Mouse (Mus musculus) hindbrain, embryonic 11.5 days (tissue): Measurements from ENCODE around the gene Dennd6b. TPM values are rescaled to one million over a fixed set of nuclear protein-coding genes. Genes with fewer than 3 reads are reported as not detected.
A peak's percentile ranks its signal among the peaks of the same experiment; 100 is the strongest.

ENCODE experiments used
- ATAC-seq: fragments of 200-750 bp; cut with Nextera tagmentation; 2 replicates; pipeline ENCODE4 v1.8.0; 2017; ENCODE audit warnings: mild to moderate bottlenecking, moderate TSS enrichment, moderate library complexity; ENCODE audit not compliant: low FRiP score
- DNase-seq: peaks from one replicate; pipeline ENCODE4 v3.0.0-alpha.2; 2015; ENCODE audit warnings: low spot score
- H3K27ac ChIP-seq: fragments of 300-500 bp; sonication (generic); 2 replicates; pipeline ENCODE4 v1.5.1; 2014; ENCODE audit warnings: mild to moderate bottlenecking, low read depth, low read length
- H3K27me3 ChIP-seq: fragments of 300-500 bp; sonication (generic); 2 replicates; pipeline ENCODE4 v1.6.1; 2014; ENCODE audit warnings: mild to moderate bottlenecking, low read length, moderate library complexity, mixed read lengths; ENCODE audit not compliant: control insufficient read depth, insufficient read depth
- H3K36me3 ChIP-seq: fragments of 300-500 bp; sonication (generic); 2 replicates; pipeline ENCODE4 v1.6.1; 2014; ENCODE audit warnings: mild to moderate bottlenecking, low read length, moderate library complexity, mixed read lengths; ENCODE audit not compliant: control insufficient read depth, insufficient read depth
- H3K4me1 ChIP-seq: fragments of 300-500 bp; sonication (generic); replicated peaks from 2 replicates; pipeline ENCODE4 v1.6.1; 2014; ENCODE audit warnings: low read length, mixed read lengths; ENCODE audit not compliant: control insufficient read depth, insufficient read depth
- H3K4me2 ChIP-seq: fragments of 300-500 bp; sonication (generic); replicated peaks from 2 replicates; pipeline ENCODE4 v1.6.1; 2014; ENCODE audit warnings: mild to moderate bottlenecking, low read depth, low read length
- H3K4me3 ChIP-seq: fragments of 300-500 bp; sonication (generic); 2 replicates; pipeline ENCODE4 v1.5.1; 2014; ENCODE audit warnings: low read depth, low read length
- H3K9ac ChIP-seq: fragments of 300-500 bp; sonication (generic); 2 replicates; pipeline ENCODE4 v1.6.1; 2014; ENCODE audit warnings: low read depth, low read length
- H3K9me3 ChIP-seq: fragments of 300-500 bp; sonication (generic); 2 replicates; pipeline ENCODE4 v1.6.1; 2016; ENCODE audit warnings: low read length; ENCODE audit not compliant: control insufficient read depth
- WGBS: fragments of 180-500 bp; shearing (Covaris S2); extraction: QIAGEN DNeasy Blood & Tissue Kit; methylation state at CpG from one replicate; pipeline ENCODE4 v1.1.7; 2014; 5-methylcytosine and 5-hydroxymethylcytosine counted together
- polyA plus RNA-seq: library from polyadenylated mRNA; unstranded; fragments of >200 nt; fragmentation: Nextera tagmentation; extraction: Ambion mirVana; gene quantifications from 2 replicates; pipeline ENCODE4 v1.2.1, GENCODE M21; 2014

Gene Dennd6b
- 28.3 and 31.2 TPM in 2 replicates for polyA plus RNA-seq

GRCm38 (mm10) chr15:89196313-89196706, at the start of gene Dennd6b:
TSS of gene Dennd6b (minus strand) at chr15:89196496.
- H3K27ac ChIP-seq: peak within 1 kb of the TSS; percentile 93
- H3K9ac ChIP-seq: peak within 1 kb of the TSS; percentile 93
- ATAC-seq (peak; percentile 99), DNase-seq (peak; percentile 98)
- H3K9me3 ChIP-seq: no peaks in the 10 kb centered on the region
- peak within 1 kb of the TSS; percentile 77 for H3K4me3 ChIP-seq
- H3K36me3 ChIP-seq: no peaks in the 10 kb centered on the region
- peaks cover 5% of the 10 kb centered on the region; the same call in 1 of the 2 replicates for H3K4me1 ChIP-seq
- H3K4me2 ChIP-seq: peak within 1 kb of the TSS; percentile 64
- under 1% methylated on average over 33 of the region's 38 CpGs for WGBS
- no peaks in the 10 kb centered on the region for H3K27me3 ChIP-seq

DNA sequence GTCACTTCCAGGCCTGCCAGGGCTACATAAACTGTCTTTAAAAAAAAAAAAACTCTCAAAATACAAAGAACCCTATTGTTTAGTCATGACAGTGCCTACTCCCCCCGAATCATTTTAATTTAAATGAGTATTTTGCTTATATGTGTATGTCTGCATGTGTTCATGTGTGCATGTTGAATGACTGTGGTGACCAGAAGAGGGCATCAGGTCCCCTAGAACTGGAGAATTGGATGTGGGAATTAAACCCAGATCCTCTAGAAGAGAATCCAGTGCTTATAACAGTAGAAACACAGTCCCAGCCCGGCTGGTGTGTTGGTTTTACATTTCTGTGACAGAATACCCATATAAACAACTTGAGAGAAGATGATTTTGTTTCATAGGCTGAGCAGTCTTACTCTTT, 44.7 kb upstream of the Dennd6b start:
- H3K27me3 ChIP-seq: no peaks in the 10 kb centered on the region
- no peaks in the 10 kb centered on the region for H3K9me3 ChIP-seq
- no peaks in the 10 kb centered on the region for H3K4me1 ChIP-seq
- H3K36me3 ChIP-seq: 0 out of 2 replicates have a peak, but pooled peaks cover 2% of the 10 kb centered on the region
- H3K4me2 ChIP-seq: no peak overlapping the region
- ATAC-seq: no peak
- H3K4me3 ChIP-seq: no peak overlapping the region
- no peak overlapping the region for H3K9ac ChIP-seq
- no peak overlapping the region for H3K27ac ChIP-seq
- DNase-seq: no peak
- 73% methylated on average over 2 of the region's 2 CpGs for WGBS

GRCm38 (mm10) chr15:89239751-89240392, 43.6 kb upstream of the Dennd6b start:
- no peak overlapping the region for H3K27ac ChIP-seq
- no peak overlapping the region for H3K9ac ChIP-seq
- H3K4me3 ChIP-seq: no peak overlapping the region
- no peak for DNase-seq
- no peaks in the 10 kb centered on the region for H3K27me3 ChIP-seq
- no peak overlapping the region for H3K4me2 ChIP-seq
- no peaks in the 10 kb centered on the region for H3K9me3 ChIP-seq
- no peaks in the 10 kb centered on the region for H3K4me1 ChIP-seq
- WGBS: 68% methylated on average over 3 of the region's 3 CpGs
- ATAC-seq: no peak
- H3K36me3 ChIP-seq: 0 out of 2 replicates have a peak, but pooled peaks cover 2% of the 10 kb centered on the region

- H3K9me3 ChIP-seq: no peaks in the 10 kb centered on the region
- H3K27ac ChIP-seq: no peak overlapping the region
- H3K4me3 ChIP-seq: no peak overlapping the region
- no peak overlapping the region for H3K9ac ChIP-seq
- no peak overlapping the region for H3K4me2 ChIP-seq
- DNase-seq: peak; percentile 4
- H3K27me3 ChIP-seq: no peaks in the 10 kb centered on the region
- no peaks in the 10 kb centered on the region for H3K36me3 ChIP-seq
- H3K4me1 ChIP-seq: no peaks in the 10 kb centered on the region
- ATAC-seq: no peak
- 78% methylated on average over 4 of the region's 4 CpGs for WGBS
Measured at GRCm38 (mm10) chr15:89234052-89234451, 37.8 kb upstream of the Dennd6b start.

DNA sequence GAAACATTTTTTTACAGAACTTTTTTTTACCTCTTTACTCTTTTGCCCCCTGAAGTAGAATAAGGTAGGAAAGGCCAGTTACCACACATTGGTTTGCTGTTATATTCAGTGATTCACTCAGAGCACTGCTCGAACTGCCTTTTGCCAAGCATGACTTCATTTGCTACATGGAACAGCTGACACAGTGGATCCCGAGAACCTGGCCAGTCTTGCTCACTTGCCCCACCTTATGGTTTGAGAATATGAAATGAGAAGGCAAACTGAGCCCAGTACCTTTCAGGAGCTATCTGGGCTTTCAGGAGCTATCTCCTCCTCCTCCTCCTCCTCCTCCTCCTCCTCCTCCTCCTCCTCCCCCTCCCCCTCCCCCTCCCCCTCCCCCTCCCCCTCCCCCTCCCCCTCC, 37.3 kb upstream of the Dennd6b start:
- ATAC-seq: no peak
- H3K27ac ChIP-seq: no peak overlapping the region
- no peaks in the 10 kb centered on the region for H3K36me3 ChIP-seq
- H3K4me1 ChIP-seq: no peaks in the 10 kb centered on the region
- WGBS: 63% methylated on average over 2 of the region's 2 CpGs
- no peak overlapping the region for H3K4me3 ChIP-seq
- no peaks in the 10 kb centered on the region for H3K27me3 ChIP-seq
- H3K4me2 ChIP-seq: no peak overlapping the region
- H3K9me3 ChIP-seq: no peaks in the 10 kb centered on the region
- DNase-seq: peak; percentile 6
- no peak overlapping the region for H3K9ac ChIP-seq

- no peak for ATAC-seq
- H3K4me3 ChIP-seq: no peak overlapping the region
- WGBS: 83% methylated on average over 2 of the region's 2 CpGs
- H3K4me1 ChIP-seq: no peaks in the 10 kb centered on the region
- H3K27me3 ChIP-seq: no peaks in the 10 kb centered on the region
- no peaks in the 10 kb centered on the region for H3K9me3 ChIP-seq
- no peak overlapping the region for H3K27ac ChIP-seq
- H3K9ac ChIP-seq: no peak overlapping the region
- H3K36me3 ChIP-seq: no peaks in the 10 kb centered on the region
- no peak for DNase-seq
- H3K4me2 ChIP-seq: no peak overlapping the region
Measured at GRCm38 (mm10) chr15:89215611-89216233, 19.4 kb upstream of the Dennd6b start.

GRCm38 (mm10) chr15:89214953-89215352, 18.7 kb upstream of the Dennd6b start:
- no peaks in the 10 kb centered on the region for H3K9me3 ChIP-seq
- H3K27me3 ChIP-seq: no peaks in the 10 kb centered on the region
- no peak overlapping the region for H3K4me3 ChIP-seq
- DNase-seq (no peak), ATAC-seq (no peak)
- H3K4me1 ChIP-seq: no peaks in the 10 kb centered on the region
- no peak overlapping the region for H3K9ac ChIP-seq
- H3K4me2 ChIP-seq: no peak overlapping the region
- H3K27ac ChIP-seq: no peak overlapping the region
- H3K36me3 ChIP-seq: no peaks in the 10 kb centered on the region
- WGBS: 97% methylated on average over 3 of the region's 3 CpGs

DNA sequence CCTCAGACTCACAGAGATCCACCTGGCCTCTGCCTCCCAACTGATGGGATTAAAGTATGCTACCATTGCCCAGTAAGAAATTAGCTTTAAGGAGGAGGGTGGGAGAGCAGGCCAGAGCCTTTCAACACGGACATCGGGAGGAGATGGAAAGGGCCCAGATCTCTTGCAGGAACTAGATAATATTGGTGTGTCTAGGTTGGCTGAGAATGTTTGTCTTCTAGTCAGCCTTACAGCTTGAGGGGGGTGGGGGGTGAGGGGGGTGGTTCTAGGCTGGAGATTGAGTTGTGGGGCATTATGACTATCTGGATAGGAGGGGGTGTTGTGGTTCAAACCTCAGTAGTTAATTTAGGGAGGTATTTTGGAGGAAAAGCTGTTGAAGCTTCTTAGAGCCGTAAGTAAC, 17.2 kb upstream of the Dennd6b start:
- 0 out of 2 replicates have a peak overlapping the region, but pooled peaks have one; percentile 1 for H3K4me2 ChIP-seq
- no peaks in the 10 kb centered on the region for H3K27me3 ChIP-seq
- ATAC-seq (no peak), DNase-seq (no peak)
- H3K4me1 ChIP-seq: no peaks in the 10 kb centered on the region
- no peaks in the 10 kb centered on the region for H3K9me3 ChIP-seq
- no peak overlapping the region for H3K9ac ChIP-seq
- WGBS: 95% methylated on average over 3 of the region's 3 CpGs
- no peak overlapping the region for H3K4me3 ChIP-seq
- no peaks in the 10 kb centered on the region for H3K36me3 ChIP-seq
- H3K27ac ChIP-seq: no peak overlapping the region

DNA sequence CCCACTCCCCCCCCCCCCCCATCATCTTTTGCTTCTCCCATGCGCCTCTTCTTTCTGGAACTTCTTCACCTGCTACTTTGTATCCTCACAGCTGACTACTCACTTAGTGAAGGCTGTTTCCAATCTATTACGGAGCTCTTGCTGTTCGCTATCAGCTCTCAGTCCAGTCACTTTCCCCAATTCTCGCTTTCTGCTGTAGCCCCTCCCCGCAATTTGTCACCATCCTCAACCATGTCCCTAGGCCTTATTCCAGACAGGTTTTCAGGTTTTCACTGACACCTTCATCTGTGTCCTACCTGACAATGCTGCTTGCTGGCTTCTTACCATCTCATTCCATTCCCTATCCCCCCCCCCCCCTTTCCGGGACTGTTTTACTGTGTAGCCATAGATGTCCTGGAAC, 16.2 kb upstream of the Dennd6b start:
- ATAC-seq: no peak
- Histone ChIP-seq H3K4me3 (peak overlapping the region; percentile 94), H3K9ac (peak overlapping the region; percentile 98), H3K4me1 (no peaks in the 10 kb centered on the region), H3K27ac (peak overlapping the region; percentile 95; the same call in 1 of the 2 replicates), H3K27me3 (no peaks in the 10 kb centered on the region), H3K4me2 (peak overlapping the region; percentile 68), H3K36me3 (no peaks in the 10 kb centered on the region), H3K9me3 (no peaks in the 10 kb centered on the region)
- DNase-seq: no peak
- 53% methylated on average over 6 of the region's 6 CpGs for WGBS
